ENCODE assay signal across 8 mouse cellular contexts in genomic region chr12:40247976-40248375, GRCm38 (mm10). TPM values are rescaled to one million over a fixed set of nuclear protein-coding genes. Genes with fewer than 3 reads are reported as not detected.
DNase-seq lines count a peak whose midpoint lies in the region; ATAC-seq and TF ChIP-seq lines count a peak whose summit lies in the region.

No protein-coding gene starts in this region.

- H3K36me3 ChIP-seq in CH12.LX (replicated peaks in 1 of 2; ENCODE audit: control insufficient read depth in 1 of 2, insufficient read depth in 1 of 2, low read length in 1 of 2): no peaks in the 10 kb centered on the region
- H3K36me3 ChIP-seq in heart, embryonic 15.5 days: no peaks in the 10 kb centered on the region
- H3K36me3 ChIP-seq in liver, embryonic 13.5 days: no peaks in the 10 kb centered on the region
- H3K36me3 ChIP-seq in stomach, postnatal 0 days (ENCODE audit: control insufficient read depth, insufficient read depth, low read length): no peaks in the 10 kb centered on the region

- peak; percentile 48 for DNase-seq in CH12.LX (ENCODE audit: extremely low read depth)
- DNase-seq in adrenal gland, adult (ENCODE audit: inconsistent age in 2 of 2, low spot score in 1 of 2): peak; percentile 83 to 92
- DNase-seq in liver, embryonic 13.5 days: peak; percentile 58
- DNase-seq in stomach, postnatal 0 days (ENCODE audit: low spot score): peak; percentile 76
- DNase-seq in right cerebral cortex, postnatal 36 days (ENCODE audit: low spot score in 2 of 2): no peak
- DNase-seq in embryo, embryonic 10 days (ENCODE audit: low spot score): no peak

- no peak for TF ChIP-seq POLR2A in CH12.LX (IDR thresholded peaks at IDR 0.05; ENCODE audit: low read depth, low read length)

- no peaks in the 10 kb centered on the region for H3K27me3 ChIP-seq in CH12.LX (replicated peaks)
- no peaks in the 10 kb centered on the region for H3K27me3 ChIP-seq in heart, embryonic 15.5 days
- no peaks in the 10 kb centered on the region for H3K27me3 ChIP-seq in liver, embryonic 13.5 days
- no peaks in the 10 kb centered on the region for H3K27me3 ChIP-seq in stomach, postnatal 0 days (ENCODE audit: control insufficient read depth, insufficient read depth, low read length)

- no peaks in the 10 kb centered on the region for H3K79me2 ChIP-seq in CH12.LX (replicated peaks; ENCODE audit: control insufficient read depth, extremely low read depth, insufficient read depth, poor library complexity, severe bottlenecking)

- TF ChIP-seq RAD21 in CH12.LX (IDR thresholded peaks at IDR 0.05; ENCODE audit: low read depth, low read length): no peak

- peak overlapping the region; percentile 10; the same call in 1 of the 2 replicates for H3K9ac ChIP-seq in CH12.LX (ENCODE audit: insufficient read depth, low read depth)
- H3K9ac ChIP-seq in heart, embryonic 15.5 days: no peak overlapping the region
- H3K9ac ChIP-seq in liver, embryonic 13.5 days: no peak overlapping the region
- H3K9ac ChIP-seq in stomach, postnatal 0 days (ENCODE audit: low read length): no peak overlapping the region

- WGBS in heart, embryonic 15.5 days: 50% methylated on average over 6 of the region's 6 CpGs
- WGBS in liver, embryonic 13.5 days (ENCODE audit: insufficient replicate concordance): 57% methylated on average over 6 of the region's 6 CpGs
- WGBS in stomach, postnatal 0 days: 54% methylated on average over 6 of the region's 6 CpGs

- no peak overlapping the region for H3K27ac ChIP-seq in CH12.LX (ENCODE audit: insufficient read depth, low read depth)
- peak overlapping the region; percentile 37; the same call in 1 of the 2 replicates for H3K27ac ChIP-seq in heart, embryonic 15.5 days
- peak overlapping the region; percentile 40; the same call in 1 of the 2 replicates for H3K27ac ChIP-seq in liver, embryonic 13.5 days
- peak overlapping the region; percentile 8; the same call in 1 of the 2 replicates for H3K27ac ChIP-seq in stomach, postnatal 0 days (replicated peaks)

- ATAC-seq in heart, embryonic 15.5 days (replicated peaks; ENCODE audit: insufficient number of reproducible peaks, insufficient read depth, low FRiP score, low read depth): peak; percentile 80; the same call in 1 of the 2 replicates
- ATAC-seq in liver, embryonic 13.5 days (ENCODE audit: low read depth): peak; percentile 96
- peak; percentile 96 for ATAC-seq in stomach, postnatal 0 days (ENCODE audit: low FRiP score, low TSS enrichment)
- no peak for ATAC-seq in activated CD4-positive, CD25-positive, alpha-beta regulatory T cell, adult 4 months

- H3K4me2 ChIP-seq in CH12.LX (ENCODE audit: insufficient read depth, low read depth, poor library complexity, severe bottlenecking): peak overlapping the region; percentile 43
- no peak overlapping the region for H3K4me2 ChIP-seq in heart, embryonic 15.5 days
- peak overlapping the region; percentile 15; the same call in 1 of the 2 replicates for H3K4me2 ChIP-seq in liver, embryonic 13.5 days
- H3K4me2 ChIP-seq in stomach, postnatal 0 days (replicated peaks; ENCODE audit: low read depth): no peak overlapping the region

- in situ Hi-C loops in CH12.LX (cut with MboI; ENCODE audit: low pct_ligation_motif_present, low pct_unique_long_range_greater_than_20kb, low sequenced_read_pairs): no loop called here

- peaks cover 21 to 41% of the 10 kb centered on the region in 2 experiments for H3K4me1 ChIP-seq in CH12.LX (ENCODE audit: control insufficient read depth in 1 of 2, insufficient read depth in 2 of 2)
- H3K4me1 ChIP-seq in heart, embryonic 15.5 days (replicated peaks): peaks cover 18% of the 10 kb centered on the region
- H3K4me1 ChIP-seq in liver, embryonic 13.5 days (replicated peaks): peaks cover 27% of the 10 kb centered on the region
- H3K4me1 ChIP-seq in stomach, postnatal 0 days (replicated peaks; ENCODE audit: control insufficient read depth, insufficient read depth): peaks cover 2% of the 10 kb centered on the region; the same call in 1 of the 2 replicates

- dilution Hi-C loops in CH12.LX (cut with MboI; ENCODE audit: extremely low pct_ligation_motif_present, extremely low pct_unique_long_range_greater_than_20kb, low sequenced_read_pairs): no loop called here

- no peak for TF ChIP-seq EP300 in CH12.LX (IDR thresholded peaks at IDR 0.05; ENCODE audit: low read length)
- TF ChIP-seq EP300 in stomach, postnatal 0 days (optimal IDR thresholded peaks at IDR 0.05): no peak

- no peak overlapping the region for H3K4me3 ChIP-seq in CH12.LX (replicated peaks in 1 of 3; ENCODE audit: low read depth in 2 of 3, low read length in 2 of 3, poor library complexity in 1 of 3)
- H3K4me3 ChIP-seq in heart, embryonic 15.5 days: no peak overlapping the region
- no peak overlapping the region for H3K4me3 ChIP-seq in liver, embryonic 13.5 days (replicated peaks)
- no peak overlapping the region for H3K4me3 ChIP-seq in stomach, postnatal 0 days (ENCODE audit: low read depth, low read length)

- no peak for TF ChIP-seq CTCF in CH12.LX (conservative IDR thresholded peaks at IDR 0.05 in 1 of 2, IDR thresholded peaks at IDR 0.05 in 1 of 2; ENCODE audit: low read depth in 2 of 2, low read length in 2 of 2)
- no peak for TF ChIP-seq CTCF in stomach, postnatal 0 days (IDR thresholded peaks at IDR 0.05; ENCODE audit: low read depth)

- H3K9me3 ChIP-seq in CH12.LX (replicated peaks; ENCODE audit: low read length): no peaks in the 10 kb centered on the region
- H3K9me3 ChIP-seq in heart, embryonic 15.5 days (replicated peaks): no peaks in the 10 kb centered on the region
- H3K9me3 ChIP-seq in liver, embryonic 13.5 days (replicated peaks): no peaks in the 10 kb centered on the region
- no peaks in the 10 kb centered on the region for H3K9me3 ChIP-seq in stomach, postnatal 0 days (ENCODE audit: control insufficient read depth, low read length)

TF ChIP-seq in CH12.LX, 34 proteins besides CTCF, POLR2A, EP300 and RAD21:
- TF ChIP-seq HCFC1 (IDR thresholded peaks at IDR 0.05; ENCODE audit: low read depth, low read length) (no peak), MXI1 (IDR thresholded peaks at IDR 0.05; ENCODE audit: low read depth, low read length) (no peak), SIN3A (IDR thresholded peaks at IDR 0.05; ENCODE audit: low read length) (no peak), BHLHE40 (IDR thresholded peaks at IDR 0.05; ENCODE audit: low read depth, low read length) (0 out of 2 replicates have a peak, but pooled peaks have one; percentile 7), MAFK (IDR thresholded peaks at IDR 0.05; ENCODE audit: insufficient replicate concordance, low read length) (peak; percentile 76; the same call in 1 of the 2 replicates), ELF1 (IDR thresholded peaks at IDR 0.05; ENCODE audit: low read depth, low read length) (no peak), NELFE (IDR thresholded peaks at IDR 0.05; ENCODE audit: low read depth, low read length) (no peak), GABPA (IDR thresholded peaks at IDR 0.05; ENCODE audit: insufficient replicate concordance, low read depth, low read length) (no peak), JUND (conservative IDR thresholded peaks at IDR 0.05; ENCODE audit: low read depth, low read length) (no peak), TBP (conservative IDR thresholded peaks at IDR 0.05; ENCODE audit: low read depth, low read length) (no peak), KAT2A (IDR thresholded peaks at IDR 0.05; ENCODE audit: insufficient replicate concordance, low read length) (no peak), NRF1 (IDR thresholded peaks at IDR 0.05; ENCODE audit: low read depth, low read length) (no peak), JUN (IDR thresholded peaks at IDR 0.05; ENCODE audit: insufficient read depth, low read depth, low read length) (no peak), POLR2AphosphoS2 (IDR thresholded peaks at IDR 0.05; ENCODE audit: low read depth, low read length) (no peak), MEF2A (IDR thresholded peaks at IDR 0.05; ENCODE audit: borderline replicate concordance, low read depth, low read length) (no peak), E2F4 (IDR thresholded peaks at IDR 0.05; ENCODE audit: insufficient replicate concordance, low read depth, low read length) (no peak), MYC (IDR thresholded peaks at IDR 0.05; ENCODE audit: low read depth, low read length) (no peak)
TF ChIP-seq in CH12.LX: peak in this region for 2.

RNA-seq across cellular contexts. Expression of gene Ifrd1, which starts 0.3 kb away (rescaled TPM):
- 98.2 and 105 TPM in 2 replicates for total RNA-seq in CH12.LX (2012; rRNA removed)
- total RNA-seq in CH12.LX (2014; rRNA removed): 427 and 506 TPM in 2 replicates
- 258 and 269 TPM in 2 replicates for polyA plus RNA-seq in CH12.LX (2012; ENCODE audit: insufficient read length, low read depth)
- polyA plus RNA-seq in heart, embryonic 15.5 days (2015; fragmentation: Nextera tagmentation; extraction: Ambion mirVana): 85.8 and 86.3 TPM in 2 replicates
- polyA plus RNA-seq in liver, embryonic 13.5 days (2015; fragmentation: Nextera tagmentation; extraction: Ambion mirVana): 73.9 and 80.1 TPM in 2 replicates
- polyA plus RNA-seq in stomach, postnatal 0 days (2015; fragmentation: Nextera tagmentation; extraction: Ambion mirVana): 122 TPM in 2 replicates
- 10 to 100 TPM; 51.8 to 63.0 TPM for polyA plus RNA-seq in activated CD4-positive, CD25-positive, alpha-beta regulatory T cell, adult 4 months (2017; shearing (Covaris generic))

RNA-seq across cellular contexts. Expression of gene Lsmem1, which starts 48.7 kb away (rescaled TPM):
- total RNA-seq in CH12.LX (2012; rRNA removed) (not detected in 2 replicates), CH12.LX (2014; rRNA removed) (not detected in 2 replicates)
- polyA plus RNA-seq in CH12.LX (2012; ENCODE audit: insufficient read length, low read depth): not detected in 2 replicates
- polyA plus RNA-seq in heart, embryonic 15.5 days (2015; fragmentation: Nextera tagmentation; extraction: Ambion mirVana): 26.3 and 31.2 TPM in 2 replicates
- polyA plus RNA-seq in liver, embryonic 13.5 days (2015; fragmentation: Nextera tagmentation; extraction: Ambion mirVana): 0.10 TPM in 1 of 2 replicates, not detected in the other
- 0.11 TPM in 1 of 2 replicates, not detected in the other for polyA plus RNA-seq in stomach, postnatal 0 days (2015; fragmentation: Nextera tagmentation; extraction: Ambion mirVana)
- under 1 TPM in 1 of 2 experiments, not detected in 1; 0.63 TPM for polyA plus RNA-seq in activated CD4-positive, CD25-positive, alpha-beta regulatory T cell, adult 4 months (2017; shearing (Covaris generic))

Comparison
In these comparisons a context has a peak if more than half of its experiments do, and no peak if none do; other contexts are left out.
1. DNase-seq: peak in CH12.LX (single experiment), adrenal gland, adult (2 of 2), liver, embryonic 13.5 days (single experiment) and stomach, postnatal 0 days (single experiment); none in right cerebral cortex, postnatal 36 days (0 of 2) and embryo, embryonic 10 days (single experiment).
2. H3K4me2 ChIP-seq: peak in CH12.LX (single experiment) and liver, embryonic 13.5 days (single experiment); none in heart, embryonic 15.5 days (single experiment) and stomach, postnatal 0 days (single experiment).
3. RNA of gene Lsmem1, which starts 48.7 kb away (polyA plus RNA-seq): 26.3 to 31.2 TPM in heart, embryonic 15.5 days; 0.63 TPM in activated CD4-positive, CD25-positive, alpha-beta regulatory T cell, adult 4 months, 0.10 TPM in liver, embryonic 13.5 days, not detected in CH12.LX and 0.11 TPM in stomach, postnatal 0 days; every median in the first group is over 10 times any median in the second.